Mouse (Mus musculus) layer of hippocampus, adult 9-10 months (tissue): Measurements from ENCODE around the gene Radil.

Experiments
- DNase-seq: peaks from one replicate; pipeline ENCODE4 v3.0.0; 2022; ENCODE audit warnings: low spot score

Gene Radil

DNA sequence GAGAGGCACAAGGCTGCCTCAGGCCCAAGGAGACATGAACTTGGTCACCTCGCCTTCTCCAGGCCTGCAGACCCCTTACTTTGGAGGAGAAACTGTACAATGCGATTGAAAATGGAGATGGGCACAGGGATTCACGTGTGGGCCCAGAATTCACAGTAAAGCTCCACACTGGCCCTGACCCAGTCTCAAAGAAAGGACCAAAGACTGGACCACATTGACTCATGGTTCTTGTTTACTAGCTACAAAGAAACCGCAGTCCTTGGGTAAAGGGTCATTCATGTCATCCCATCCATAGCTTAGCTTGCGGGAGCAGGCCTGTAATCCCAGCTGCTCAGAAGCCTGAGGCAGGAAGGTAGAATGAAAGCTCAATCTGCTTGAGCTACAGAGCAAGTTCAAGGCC, 67.3 kb downstream of the Radil start:
- no peak for DNase-seq

DNA sequence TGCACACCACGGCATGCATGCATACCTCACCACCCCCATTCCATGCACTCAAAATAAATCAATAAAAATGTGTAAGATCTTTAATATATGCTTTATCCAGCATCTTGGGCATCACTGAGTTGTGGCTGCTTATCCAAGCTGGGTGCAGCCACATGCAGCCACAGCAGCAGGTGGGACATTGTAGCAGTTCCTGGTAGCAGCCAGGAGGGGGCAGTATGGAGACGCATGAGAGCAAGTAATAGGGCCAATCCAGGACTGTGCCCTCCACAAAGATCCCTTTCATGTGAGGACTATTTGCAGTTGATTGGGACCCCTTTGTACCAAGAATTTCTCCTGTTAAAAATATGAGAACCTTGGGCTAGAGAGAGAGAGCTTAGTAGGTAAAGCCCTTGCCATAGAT, 68.4 kb downstream of the Radil start:
- no peak for DNase-seq

- peak; percentile 66 for DNase-seq
These were observed 72.0 kb downstream of the Radil start for GRCm38 (mm10) chr5:142478829-142479435.

- no peak for DNase-seq
These were observed 72.9 kb downstream of the Radil start for GRCm38 (mm10) chr5:142477866-142478615.

DNA sequence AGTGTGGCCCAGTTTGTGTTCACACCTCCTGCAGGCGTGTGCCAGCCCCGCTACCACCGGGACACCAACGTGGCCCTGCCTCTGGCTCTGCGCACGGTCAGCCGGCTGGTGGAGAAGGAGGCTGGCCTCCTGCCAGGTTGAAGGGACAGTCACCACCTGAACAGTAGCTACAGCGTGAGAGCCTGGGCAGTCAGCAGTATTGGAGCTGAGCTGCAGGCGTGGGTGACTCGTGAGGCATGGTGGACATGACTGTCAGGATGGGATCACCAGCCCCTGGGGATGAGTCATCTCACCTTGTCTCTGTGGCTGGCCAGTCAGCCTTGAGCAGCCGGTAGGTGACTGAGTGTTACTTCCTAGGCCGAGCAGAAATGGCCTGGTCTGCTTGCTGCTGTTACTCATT, 73.6 kb downstream of the Radil start:
- no peak for DNase-seq

DNA sequence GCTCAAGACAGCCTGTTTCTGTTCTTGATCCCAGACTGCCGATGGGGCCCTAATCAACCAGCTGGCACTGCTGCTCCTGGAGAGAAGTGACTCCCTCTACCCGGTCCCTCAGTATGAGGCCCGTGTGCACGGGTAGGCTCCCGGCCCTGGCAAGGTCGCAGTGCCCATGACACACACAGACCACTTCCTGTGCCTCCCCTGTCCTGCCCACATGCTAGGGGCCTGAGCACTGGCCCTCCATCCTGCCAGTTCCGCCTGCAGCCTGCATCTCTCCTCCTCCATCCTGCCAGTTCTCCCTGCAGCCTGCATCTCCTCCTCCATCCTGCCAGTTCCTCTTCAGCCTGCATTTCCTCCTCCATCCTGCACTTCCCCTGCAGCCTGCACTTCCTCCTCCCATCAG, 75.2 kb downstream of the Radil start:
- no peak for DNase-seq

GRCm38 (mm10) chr5:142473696-142474095, 77.2 kb downstream of the Radil start:
- DNase-seq = no peak

- no peak for DNase-seq
These were observed 81.1 kb downstream of the Radil start for GRCm38 (mm10) chr5:142469796-142470195.

DNA sequence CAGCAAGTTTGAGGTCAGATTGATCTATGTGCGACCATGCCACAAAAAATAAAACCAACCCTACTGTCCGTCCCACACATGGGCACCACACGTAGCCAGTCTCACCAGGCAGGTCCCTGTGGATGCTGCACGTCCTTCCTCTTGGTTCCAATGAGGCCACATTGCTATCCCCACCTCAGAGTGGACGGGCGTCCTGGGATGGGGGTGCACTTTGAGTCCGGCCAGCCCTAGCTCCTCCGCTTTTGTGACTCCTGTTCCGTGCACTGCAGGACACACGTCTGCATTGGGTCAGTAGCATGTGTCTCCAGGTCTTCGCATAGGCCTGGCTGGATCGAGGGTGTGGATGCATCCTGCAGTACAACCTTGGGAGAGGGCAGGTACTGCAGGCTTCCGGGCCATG, 82.5 kb downstream of the Radil start:
- DNase-seq = no peak

DNA sequence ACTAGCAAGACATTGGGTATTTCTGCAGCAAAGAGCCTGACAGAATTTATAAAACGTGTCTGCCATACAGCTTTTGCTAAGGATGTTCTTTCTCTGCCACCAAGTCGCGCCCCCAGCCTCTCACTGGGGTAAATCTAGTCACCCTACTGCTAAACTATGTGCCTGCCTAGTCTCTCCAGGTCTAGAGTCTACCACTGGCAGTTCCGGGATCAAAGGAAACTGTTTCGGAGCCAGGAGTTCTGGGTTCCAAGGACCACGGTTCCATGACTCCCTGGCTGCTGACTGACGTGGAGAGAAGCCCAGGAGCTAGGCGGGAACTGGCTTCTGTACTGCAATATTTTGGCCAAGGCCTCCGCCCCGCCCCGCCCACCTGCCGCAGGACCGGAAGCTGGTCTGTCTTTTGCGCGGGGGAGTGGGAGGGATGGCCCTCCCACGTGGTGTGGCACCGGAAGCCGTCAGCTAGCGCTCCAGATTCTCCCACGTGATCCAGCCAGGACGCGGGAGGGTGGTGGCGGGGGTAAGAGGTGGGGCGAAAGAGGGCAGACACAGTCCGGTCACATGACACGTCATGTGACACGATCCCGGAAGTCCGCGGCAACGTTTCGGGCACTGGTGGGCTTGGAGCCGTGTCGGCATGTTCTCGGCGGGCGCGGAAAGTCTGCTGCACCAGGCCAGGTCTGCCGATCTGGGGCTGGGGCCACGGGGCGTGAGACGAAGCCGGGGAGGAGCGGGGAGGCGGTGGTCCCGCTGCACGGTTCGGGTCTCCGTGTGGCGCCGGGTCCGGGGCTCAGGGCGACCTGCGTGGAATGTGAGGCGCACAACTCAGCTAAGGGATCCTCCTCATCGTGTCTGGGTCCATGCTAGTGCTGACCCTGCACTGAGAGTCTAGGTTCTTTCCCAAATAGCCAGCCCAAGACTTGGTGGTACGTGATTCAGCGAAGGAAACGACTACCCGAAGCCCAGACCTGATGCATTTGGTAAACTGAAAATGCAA, 87.1 kb downstream of the Radil start, which contains the start of gene Ap5z1:
TSS of gene Ap5z1 (plus strand) at position 484 of the 994 bp plus-strand sequence.
- peak; percentile 62 for DNase-seq

DNA sequence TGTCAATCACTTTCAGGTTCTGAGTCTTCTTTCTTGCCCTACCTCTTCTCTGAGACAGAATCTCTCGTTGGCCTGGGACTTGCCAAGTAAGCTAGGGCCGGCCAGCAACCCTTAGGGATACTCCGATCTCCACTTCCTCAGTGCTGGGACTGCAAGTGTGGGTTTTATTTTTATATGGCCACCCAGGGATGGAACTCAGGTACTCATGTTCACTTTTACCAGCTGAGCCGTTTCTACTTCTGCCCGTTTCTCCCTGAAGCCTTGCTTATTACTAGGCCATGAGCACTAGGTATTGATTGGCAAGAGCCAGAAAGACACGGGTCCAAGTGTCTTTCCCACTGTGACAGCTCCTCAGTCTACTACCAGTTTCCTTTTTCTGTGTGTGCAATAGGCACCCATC, 87.9 kb downstream of the Radil start:
- DNase-seq = no peak

DNA sequence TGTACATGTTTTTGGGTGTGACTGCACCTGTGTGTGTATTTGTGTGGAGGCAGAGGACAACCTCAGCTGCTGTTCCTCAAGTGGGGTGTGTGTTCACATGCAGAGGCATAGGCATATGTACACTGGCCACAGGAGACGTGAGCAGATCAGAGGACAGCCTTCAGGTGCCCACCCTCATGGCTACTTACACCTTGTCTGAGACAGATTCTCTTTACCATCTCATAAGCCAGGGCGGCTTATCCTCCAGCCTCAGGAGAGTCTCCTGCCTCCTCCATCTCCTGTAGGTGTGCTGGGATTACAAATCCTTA, 88.3 kb downstream of the Radil start:
- no peak for DNase-seq

- no peak for DNase-seq
These were observed 88.8 kb downstream of the Radil start for GRCm38 (mm10) chr5:142461942-142462640.

GRCm38 (mm10) chr5:142459834-142460233, 91.1 kb downstream of the Radil start:
- no peak for DNase-seq

DNA sequence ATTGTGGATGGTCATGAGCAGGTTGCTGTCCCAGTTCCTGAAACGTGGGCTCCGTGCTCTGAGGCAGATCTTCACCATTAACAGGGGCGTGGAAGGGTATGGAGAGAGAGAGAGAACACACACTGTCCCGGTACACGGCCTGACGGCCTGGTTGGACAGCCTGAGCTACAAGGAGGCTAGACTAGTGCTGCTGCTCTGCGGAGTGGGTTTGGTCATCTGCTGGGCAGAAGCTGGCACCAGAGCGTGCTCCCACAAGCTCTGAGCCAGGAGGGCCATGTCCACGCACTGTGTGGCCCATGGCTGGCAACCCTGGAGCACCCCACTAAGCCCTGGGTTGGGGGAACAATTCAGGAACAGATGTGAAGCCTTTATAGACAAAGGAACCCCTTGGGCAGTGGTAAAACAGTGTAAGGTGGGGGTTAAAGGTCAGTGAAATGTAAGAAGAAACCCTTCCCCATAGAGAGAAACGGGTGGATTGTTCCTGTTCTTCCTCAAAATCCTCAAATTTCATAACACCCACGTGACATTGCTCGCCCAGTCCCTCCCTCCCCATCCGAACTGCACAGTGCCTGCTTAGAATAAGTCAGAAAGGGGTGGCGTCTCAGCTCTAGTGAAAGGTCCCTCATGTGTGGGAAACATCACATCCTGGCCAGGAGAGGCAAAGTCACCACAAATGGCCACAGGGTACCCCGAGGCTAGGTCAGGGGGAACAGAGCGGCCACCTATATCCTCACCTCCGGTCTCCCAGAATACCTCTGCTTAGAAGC, 91.9 kb downstream of the Radil start:
- DNase-seq = no peak

- DNase-seq = no peak
These were observed 93.6 kb downstream of the Radil start for GRCm38 (mm10) chr5:142457345-142457744.

- no peak for DNase-seq
These were observed 94.6 kb downstream of the Radil start for GRCm38 (mm10) chr5:142456318-142456717.

DNA sequence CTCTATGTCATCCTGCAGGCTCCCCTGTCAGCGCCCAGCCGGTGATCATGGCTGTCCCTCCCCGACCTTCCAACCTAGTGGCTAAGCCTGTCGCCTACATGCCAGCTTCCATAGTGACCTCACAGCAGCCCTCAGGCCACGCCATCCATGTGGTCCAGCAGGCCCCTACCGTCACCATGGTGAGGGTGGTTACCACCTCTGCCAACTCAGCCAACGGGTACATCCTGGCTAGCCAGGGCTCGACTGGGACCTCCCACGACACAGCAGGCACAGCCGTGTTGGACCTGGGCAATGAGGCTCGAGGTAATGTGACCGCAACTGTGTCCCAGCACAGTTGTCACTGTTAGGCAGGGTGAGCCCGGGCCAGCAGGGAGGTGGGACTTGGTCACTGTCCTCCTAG, 97.2 kb downstream of the Radil start:
- DNase-seq = no peak

- no peak for DNase-seq
These were observed 99.1 kb downstream of the Radil start for GRCm38 (mm10) chr5:142451759-142452158.

GRCm38 (mm10) chr5:142450846-142451245, 100.1 kb downstream of the Radil start:
- DNase-seq = no peak

- DNase-seq = no peak
These were observed 102.3 kb downstream of the Radil start for GRCm38 (mm10) chr5:142448623-142449022.
